In the genomic region with DNA sequence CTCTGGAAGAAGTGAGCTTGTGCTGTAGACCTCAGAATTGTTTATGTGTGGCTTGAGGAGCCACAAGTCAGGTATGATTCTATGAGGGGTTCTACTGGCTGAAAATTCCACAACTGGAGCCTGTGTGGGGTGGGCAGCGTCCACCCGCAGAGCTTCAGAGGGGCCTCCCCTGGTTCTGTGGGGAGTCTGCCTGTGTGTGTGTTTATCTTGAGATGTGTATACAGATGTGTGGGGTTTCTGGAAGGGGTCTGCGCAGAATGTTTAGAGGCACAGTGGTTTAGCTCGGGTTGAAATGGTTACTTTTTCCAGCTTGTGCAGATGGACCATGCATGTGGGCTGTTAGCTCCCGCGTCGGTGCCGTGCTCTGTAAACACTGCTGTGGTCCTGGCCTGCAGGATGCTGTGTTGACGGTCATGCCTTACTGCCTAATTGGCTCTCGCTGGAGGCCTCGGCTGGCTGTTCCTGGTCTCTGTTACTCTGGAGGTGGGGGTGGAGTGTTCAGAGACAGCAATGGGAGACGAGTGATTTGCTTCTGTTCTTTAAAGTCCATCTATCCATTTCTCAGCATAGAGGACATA, we compare ENCODE assay signal across 9 mouse cellular contexts.
DNase-seq lines count a peak whose midpoint lies in the region; ATAC-seq and TF ChIP-seq lines count a peak whose summit lies in the region.
"Had no signal": no experiment of that assay in that cellular context is flagged by ENCODE, and none has a peak within 500 bp of the region (broad histone marks: within the 10 kb centered on the region; RNA-seq: fewer than 3 reads in every experiment).

No protein-coding gene starts in this region.

- no peaks in the 10 kb centered on the region for H3K36me3 ChIP-seq in intestine, postnatal 0 days (ENCODE audit: control insufficient read depth, insufficient read depth)

- no peak overlapping the region for H3K9ac ChIP-seq in intestine, postnatal 0 days (ENCODE audit: low read depth, low read length)

- no peaks in the 10 kb centered on the region for H3K4me1 ChIP-seq in intestine, postnatal 0 days (replicated peaks; ENCODE audit: control insufficient read depth, insufficient read depth, low read length)

- H3K4me2 ChIP-seq in intestine, postnatal 0 days (replicated peaks; ENCODE audit: low read depth): no peak overlapping the region

- no peak overlapping the region for H3K4me3 ChIP-seq in intestine, postnatal 0 days (ENCODE audit: low read depth, low read length)

- intact Hi-C loops in heart, postnatal 36 days (cut with DNase I): loop anchor here (1.0 to 5.0 kb wide), 5 partner anchors 67 to 346 kb away; a partner anchor contains a TSS

- 40% methylated on average over 12 of the region's 12 CpGs for WGBS in intestine, postnatal 0 days

- no peak for TF ChIP-seq CTCF in intestine, postnatal 0 days (IDR thresholded peaks at IDR 0.05; ENCODE audit: low read depth)

- DNase-seq in heart, adult 11 months: peak; percentile 91
- no peak for DNase-seq in heart, postnatal 36 days
- DNase-seq in MN1 (ENCODE audit: low spot score): peak; percentile 39
- DNase-seq in heart, adult 9 months (ENCODE audit: low spot score in 2 of 2): peak; percentile 6 to 16
- DNase-seq in spleen, postnatal 10 days (ENCODE audit: low spot score in 2 of 2): no peak
- DNase-seq in gastrocnemius, adult 8-10 months (ENCODE audit: low spot score in 2 of 2): no peak

- no peaks in the 10 kb centered on the region for H3K27me3 ChIP-seq in intestine, postnatal 0 days (replicated peaks; ENCODE audit: control insufficient read depth, insufficient read depth, low read length)

- no peak for ATAC-seq in intestine, postnatal 0 days
- ATAC-seq in monocyte, adult 5-6 weeks (replicated peaks; ENCODE audit: insufficient number of reproducible peaks, low FRiP score, low TSS enrichment, poor library complexity, severe bottlenecking): no peak

- no peaks in the 10 kb centered on the region for H3K9me3 ChIP-seq in intestine, postnatal 0 days (ENCODE audit: control insufficient read depth)

- 0 out of 2 replicates have a peak overlapping the region, but pooled peaks have one; percentile 31 for H3K27ac ChIP-seq in intestine, postnatal 0 days (ENCODE audit: low read depth, low read length)
- H3K27ac ChIP-seq: macrophage had no signal

Comparison
In these comparisons a context has a peak if more than half of its experiments do, and no peak if none do; other contexts are left out.
1. DNase-seq: peak in heart, adult 11 months (single experiment), MN1 (single experiment) and heart, adult 9 months (2 of 2); none in heart, postnatal 36 days (0 of 2), spleen, postnatal 10 days (0 of 2) and gastrocnemius, adult 8-10 months (0 of 2).